Mouse (Mus musculus): ENCODE measurements at regions not wholly inside any gene's neighbourhood (a gene's known extent, or its start where the extent isn't known, plus 50 kb on each side); places are given as distances from the start of the nearest gene placed in this dataset.

GRCm38 (mm10) chr15:63532337-63533055 is 312.5 kb downstream of the Gsdmc2 start:
- no peak for DNase-seq

DNA sequence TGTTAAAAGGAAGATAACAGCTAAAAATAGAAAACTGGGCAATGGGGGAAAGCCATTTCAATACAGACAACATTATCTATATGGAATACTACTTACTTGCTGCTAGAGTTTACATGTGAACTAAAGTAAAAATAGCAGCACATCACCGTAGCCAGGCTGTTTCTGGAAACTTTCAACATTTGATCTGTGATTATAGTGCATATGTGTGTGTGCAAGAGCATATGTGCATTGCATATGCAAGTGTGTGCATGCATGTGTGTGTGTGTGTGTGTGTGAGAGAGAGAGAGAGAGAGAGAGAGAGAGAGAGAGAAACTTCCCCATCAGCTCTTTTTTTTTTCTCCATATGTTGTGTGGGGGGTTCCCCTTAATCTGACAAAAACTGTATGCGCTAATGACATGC is 317.7 kb downstream of the Gsdmc2 start:
- no peak for DNase-seq

DNA sequence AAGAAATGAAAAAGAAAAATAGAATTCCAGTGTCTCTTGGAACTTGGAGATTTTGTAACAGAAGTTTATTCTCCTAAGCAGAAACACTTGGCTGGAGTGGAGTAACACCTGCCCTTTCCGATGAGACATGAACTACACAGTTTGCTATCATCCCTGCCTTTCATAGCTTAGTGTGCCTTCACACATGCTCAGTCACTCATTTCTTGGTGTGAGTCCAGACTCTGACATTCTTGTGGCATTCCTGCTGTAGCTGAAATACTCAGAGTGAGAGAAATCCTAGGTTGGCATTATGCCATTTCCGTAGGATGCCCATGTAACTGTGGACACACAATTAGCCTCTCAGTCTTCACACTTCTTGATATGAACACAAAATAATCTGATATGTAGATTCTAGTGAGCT is 318.2 kb downstream of the Gsdmc2 start:
- no peak for DNase-seq

- DNase-seq = no peak
These were observed 327.7 kb downstream of the Gsdmc2 start for GRCm38 (mm10) chr15:63517301-63517700.

DNA sequence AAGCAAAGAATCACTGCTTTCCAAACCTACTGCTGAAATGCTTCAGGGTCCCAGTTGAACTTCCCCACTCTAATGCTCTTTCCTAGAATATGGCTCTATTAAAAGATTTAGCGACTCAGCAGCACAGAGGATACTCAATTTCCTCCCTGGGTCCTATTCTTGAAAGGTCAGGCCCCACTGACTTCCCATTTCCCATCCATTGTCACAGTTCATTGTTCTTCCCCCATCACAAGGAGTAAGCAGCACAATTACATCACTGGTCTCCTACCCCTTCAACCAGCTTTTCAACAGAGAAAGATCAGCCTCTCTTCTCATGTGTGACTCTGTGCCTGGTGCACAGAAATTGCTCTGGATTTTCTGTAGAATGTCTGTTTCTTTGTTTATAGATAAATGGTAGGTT is 344.5 kb downstream of the Gsdmc2 start:
- peak; percentile 2 to 15 for DNase-seq

DNA sequence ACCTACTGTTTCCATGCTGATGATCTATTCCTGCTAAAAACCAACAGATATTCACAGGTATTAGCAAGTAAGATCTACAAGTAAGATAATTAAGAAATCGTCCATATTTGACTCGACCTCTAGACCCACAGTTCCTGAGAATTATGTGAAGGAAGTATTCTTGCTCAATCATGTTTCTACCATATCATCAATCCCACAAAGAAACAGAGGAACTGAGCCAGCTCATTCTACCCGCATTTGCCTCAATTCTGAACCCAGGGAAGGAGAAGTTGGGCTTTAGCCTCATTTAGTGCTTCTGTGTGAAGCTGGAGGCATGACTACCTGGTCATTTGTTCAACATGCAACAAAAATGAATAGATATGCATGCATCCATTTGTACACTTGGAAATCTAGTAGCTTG is 346.5 kb downstream of the Gsdmc2 start:
- peak in 1 of 2 experiments; percentile 14 for DNase-seq

DNA sequence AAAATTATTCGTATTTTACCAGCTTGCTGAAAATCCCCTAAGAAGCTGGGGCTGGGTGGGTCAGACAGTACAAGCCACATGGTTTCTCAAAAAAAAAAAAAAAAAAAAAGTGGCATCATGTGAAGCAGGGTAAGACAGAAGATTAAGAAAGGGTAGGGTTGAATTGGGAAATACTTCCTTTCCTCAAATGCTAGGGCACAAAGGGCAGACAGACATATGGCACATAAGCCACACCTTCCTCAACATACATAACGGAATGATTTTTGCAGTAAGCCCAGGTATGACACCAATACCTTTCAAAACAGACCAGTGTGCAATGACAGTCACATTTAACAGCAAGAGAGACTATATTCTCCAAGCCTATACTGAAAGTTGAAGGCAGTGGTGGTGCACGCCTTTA is 347.8 kb downstream of the Gsdmc2 start:
- no peak for DNase-seq

DNA sequence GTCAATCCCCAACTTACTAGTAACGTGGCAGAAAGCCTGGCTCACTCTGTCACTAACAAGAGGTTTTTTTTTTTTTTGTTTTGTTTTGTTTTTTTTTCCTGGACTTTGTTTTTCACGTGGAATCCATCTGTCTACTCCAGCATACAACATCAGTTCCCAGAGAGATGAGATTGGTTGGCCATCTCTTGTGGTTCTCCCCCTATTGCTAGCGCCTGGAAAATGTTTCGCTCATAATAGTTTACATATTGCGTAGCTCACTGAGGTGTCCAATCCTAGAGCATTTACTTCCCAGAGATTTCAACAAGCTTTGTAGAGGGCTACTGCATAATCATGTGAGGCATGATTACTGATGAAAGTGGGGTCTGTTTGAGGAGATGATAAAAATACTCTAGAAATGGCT is 360.1 kb downstream of the Gsdmc2 start:
- DNase-seq = no peak

DNA sequence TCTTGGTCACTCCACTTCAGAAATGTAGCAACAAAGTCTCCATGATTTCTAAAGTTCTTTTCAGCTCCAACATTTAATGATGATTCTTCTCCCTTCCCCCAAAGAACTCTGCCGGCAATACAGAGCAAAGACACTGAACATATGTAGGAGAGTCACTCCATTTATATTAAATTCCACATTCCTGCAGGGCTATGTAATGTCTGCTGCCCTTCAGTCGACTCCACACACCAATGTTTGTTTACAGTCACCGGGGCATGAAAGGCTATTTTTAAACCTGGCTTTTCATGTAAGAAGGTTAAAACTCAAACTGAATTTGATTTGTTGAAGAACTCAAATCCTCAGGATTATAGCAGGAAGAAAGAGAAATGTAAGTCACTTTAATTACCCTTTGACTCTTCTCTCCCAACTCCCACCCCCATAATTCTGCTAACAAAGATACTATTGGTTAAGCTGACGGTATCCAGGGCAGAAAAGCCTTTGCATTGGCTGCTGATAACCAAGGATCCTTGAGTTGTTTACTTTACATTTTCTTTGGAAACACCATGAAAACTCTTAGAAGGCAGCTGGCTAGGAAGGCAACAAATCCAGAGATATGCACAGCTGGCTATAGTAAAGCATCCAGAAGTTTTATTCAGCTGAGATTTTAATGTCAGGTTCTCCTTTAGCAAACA is 360.6 kb downstream of the Gsdmc2 start:
- peak; percentile 3 to 17 for DNase-seq

DNA sequence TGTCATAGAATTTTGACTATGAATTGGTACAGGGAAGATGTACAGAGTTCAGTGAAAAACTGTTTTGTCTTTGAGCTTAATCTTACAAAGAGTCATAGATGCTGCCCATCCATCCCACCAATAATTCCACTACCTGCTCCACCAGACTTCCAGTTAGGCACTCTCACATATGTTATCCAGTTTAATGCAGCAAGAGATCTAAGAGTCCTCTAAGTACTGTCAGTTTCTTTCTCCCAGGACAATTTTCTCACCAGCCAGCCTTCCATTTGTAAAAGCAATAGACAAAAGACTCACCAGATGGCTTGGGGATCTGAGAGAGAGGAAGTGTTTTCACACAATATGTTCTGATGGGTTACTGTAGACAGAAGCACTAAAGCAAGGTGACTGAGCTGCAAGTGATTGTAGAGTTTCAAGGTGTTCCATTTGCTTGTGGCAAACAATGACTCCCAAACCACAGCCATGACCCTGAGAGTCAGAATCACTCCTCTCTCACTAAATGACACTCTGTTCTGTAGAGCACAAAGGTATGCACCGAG is 365.6 kb downstream of the Gsdmc2 start:
- DNase-seq = no peak

- DNase-seq = no peak
These were observed 378.1 kb downstream of the Gsdmc2 start for GRCm38 (mm10) chr15:63466916-63467315.

- DNase-seq = no peak
These were observed 392.4 kb downstream of the Gsdmc2 start for GRCm38 (mm10) chr15:63452529-63452928.

DNA sequence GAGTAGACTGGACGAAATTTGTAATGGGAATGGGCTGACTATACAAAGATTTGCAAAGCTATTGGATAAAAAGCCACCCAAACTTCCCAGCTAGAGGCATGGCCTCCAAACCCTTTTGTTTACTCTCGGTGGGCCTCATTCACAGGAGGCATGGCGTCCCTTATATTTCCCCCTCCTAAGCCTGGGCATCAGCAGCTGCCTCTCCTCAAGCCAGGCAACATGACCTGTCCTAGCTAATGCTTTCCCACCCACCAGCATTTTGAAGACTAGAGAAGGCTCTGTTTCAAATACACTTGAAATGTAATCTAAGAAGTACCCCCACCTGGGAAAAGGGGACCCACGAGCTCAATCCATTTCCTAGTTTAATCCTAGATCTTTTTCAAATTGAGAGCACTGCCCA is 398.7 kb downstream of the Gsdmc2 start:
- DNase-seq = no peak

DNA sequence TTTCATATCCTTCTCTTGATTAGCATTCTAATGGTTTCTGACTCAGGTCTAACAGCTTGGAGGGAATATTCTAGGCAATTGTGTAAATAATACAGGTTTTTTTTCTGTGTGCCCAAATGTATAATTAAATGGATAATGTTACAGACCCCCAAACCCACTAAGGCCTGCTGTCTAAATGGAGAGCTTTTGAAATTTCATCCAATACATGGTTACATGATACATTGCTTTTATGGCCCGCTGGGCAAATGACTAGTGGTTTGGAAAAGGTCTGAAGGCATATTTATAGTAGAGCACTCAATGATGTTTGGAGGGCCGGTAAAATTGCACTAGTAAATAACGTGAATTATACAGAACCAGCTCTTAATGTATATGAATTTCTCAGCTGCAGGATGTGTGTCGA is 400.0 kb downstream of the Gsdmc2 start:
- no peak for DNase-seq

DNA sequence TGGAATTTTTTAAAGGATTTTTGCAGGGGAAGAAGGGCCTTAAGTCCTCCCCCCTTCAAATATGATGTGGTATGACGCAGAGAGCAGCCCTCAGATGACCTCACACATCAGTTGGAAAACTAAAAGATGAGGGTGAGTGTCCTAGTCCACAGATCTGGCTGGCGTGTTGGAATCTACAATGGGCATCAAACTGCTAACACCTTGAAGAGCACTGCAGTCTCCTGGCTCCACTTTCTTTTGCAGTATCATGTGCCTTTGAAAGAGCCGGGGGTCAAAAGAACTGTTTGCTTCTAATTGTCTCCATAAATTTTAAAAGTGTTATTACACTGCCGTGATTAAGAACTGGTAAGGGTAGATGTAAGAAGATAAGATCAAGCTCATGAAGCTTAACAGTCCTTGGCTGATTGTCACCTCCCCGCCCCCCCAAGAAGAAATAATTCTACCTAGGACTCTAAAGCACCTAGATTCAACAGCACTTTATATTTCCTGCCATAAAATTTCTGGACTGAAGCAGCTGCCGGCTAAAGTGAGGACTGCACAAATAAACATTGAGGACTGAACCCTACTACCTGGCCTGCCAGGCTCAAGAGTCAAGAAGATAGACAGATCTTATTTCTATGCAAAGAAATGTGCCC is 402.7 kb downstream of the Gsdmc2 start:
- no peak for DNase-seq

GRCm38 (mm10) chr15:63412649-63413048 is 432.3 kb downstream of the Gsdmc2 start:
- no peak for DNase-seq

DNA sequence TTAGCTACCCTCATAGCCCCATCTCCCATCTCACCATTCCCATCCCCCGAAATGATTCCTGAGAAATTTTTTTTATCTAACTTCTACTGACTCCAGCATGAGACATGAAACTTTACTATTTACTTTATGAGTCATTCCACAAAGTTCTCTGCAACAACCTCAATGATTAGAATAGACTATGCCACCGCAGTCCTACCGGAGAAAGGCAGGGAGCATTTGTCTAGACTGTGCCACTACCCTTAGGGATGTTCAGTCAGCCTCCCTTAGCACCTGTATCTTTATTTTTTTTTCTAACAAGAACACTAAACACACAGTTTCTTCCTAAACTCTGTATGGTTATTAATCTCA is 433.2 kb downstream of the Gsdmc2 start:
- DNase-seq = no peak

DNA sequence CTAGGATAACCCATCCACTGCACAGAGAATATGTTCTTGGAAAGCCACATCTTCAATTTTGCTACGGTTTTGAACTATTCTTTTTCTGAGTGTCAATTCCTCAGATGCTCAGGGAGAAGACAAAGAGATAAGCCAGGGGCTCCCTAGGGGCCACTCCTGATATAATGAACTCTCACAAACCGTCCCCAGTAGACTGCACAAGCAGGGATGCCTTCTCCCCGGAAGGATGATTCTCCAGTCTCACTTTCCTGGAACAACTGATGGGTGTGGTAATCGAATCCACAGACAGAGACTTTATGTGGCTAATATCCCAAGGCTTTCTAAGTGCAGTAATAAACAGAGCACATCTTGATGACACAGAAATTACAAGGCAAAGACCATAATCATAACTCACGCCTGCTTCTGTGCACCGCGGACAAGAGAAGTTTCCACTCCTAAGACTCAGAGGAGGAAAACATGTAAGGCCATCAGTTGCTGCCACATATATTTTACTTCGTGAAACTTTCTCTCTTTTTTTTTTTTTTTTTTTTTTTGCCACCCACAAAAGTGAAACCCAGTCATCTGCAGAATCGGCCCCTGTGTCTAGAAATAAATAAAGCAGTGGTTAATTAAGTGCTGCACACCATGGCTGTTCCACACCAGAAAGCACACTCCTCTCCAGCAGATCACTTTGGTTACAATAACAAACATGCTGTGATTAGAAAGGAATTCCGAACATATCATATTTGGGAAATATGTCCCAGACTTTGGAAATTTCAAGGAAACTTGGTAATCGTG is 433.8 kb downstream of the Gsdmc2 start:
- no peak for DNase-seq

DNA sequence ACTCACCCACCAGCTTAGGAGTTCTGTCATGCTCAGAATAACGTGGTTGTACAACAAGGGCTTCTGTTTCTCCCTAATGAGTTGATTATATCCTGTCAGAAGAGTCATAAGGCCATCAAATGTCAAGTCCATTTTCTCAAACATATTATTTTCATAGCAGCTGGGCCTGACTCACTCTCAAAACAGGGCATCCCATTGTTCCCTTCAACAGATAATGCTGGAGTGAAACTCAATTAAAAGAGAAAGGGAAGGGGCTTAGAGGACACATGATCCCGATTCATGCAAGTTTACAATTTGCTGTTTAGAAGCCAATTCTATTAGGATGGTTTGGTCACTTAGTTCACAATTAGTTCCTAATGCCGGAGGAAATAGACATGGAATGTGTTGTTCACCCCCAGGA is 444.5 kb downstream of the Gsdmc2 start:
- no peak for DNase-seq

DNA sequence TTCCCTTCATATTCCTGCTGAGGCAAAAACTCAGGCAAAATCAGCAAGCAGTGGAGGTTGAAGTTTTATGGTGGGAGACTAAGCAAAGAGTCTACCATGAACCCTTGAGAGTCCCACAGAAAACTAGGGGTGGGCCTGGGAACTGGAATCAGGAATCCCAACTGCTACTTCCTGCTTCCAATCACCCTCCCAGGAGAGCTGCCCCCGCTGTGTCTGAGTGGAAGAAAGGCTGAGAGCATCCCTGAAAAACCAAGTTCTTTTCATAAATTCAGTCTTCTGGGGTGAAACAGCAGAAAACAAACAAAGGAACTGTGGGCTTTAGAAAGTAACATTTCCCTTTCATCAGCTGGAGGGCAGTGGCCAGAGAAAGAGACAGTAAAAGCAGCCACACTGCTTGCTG is 445.0 kb downstream of the Gsdmc2 start:
- peak in 1 of 2 experiments; percentile 14 for DNase-seq

GRCm38 (mm10) chr15:63397485-63397884 is 447.5 kb downstream of the Gsdmc2 start:
- DNase-seq = no peak

DNA sequence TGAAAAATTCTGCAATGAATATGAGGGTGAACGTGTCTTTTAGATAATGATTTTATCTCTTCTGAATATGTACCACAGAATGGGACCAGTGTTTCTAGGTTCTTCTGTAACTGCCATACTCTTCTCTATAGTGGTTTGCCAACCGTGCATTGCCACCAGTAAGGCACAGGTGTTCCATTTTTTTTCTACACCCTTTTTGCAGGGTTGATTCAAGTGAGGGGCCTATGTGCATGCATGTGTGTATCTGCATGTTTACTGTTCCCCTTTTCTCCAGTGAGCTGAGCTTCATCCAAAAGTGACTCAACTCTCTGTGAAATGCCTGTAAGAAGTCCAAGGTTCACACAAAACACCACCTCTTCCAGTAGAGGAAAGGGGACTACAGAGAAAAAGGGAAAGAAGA is 467.7 kb downstream of the Gsdmc2 start:
- no peak for DNase-seq

All from heart, adult 18-20 months (tissue).